Mouse (Mus musculus) lung, embryonic 14.5 days (tissue): ENCODE measurements around the gene Mtx1. TPM values are rescaled to one million over a fixed set of nuclear protein-coding genes. Genes with fewer than 3 reads are reported as not detected.
A peak's percentile ranks its signal among the peaks of the same experiment; 100 is the strongest.

Experiments
- ATAC-seq: fragments of 200-750 bp; cut with Nextera tagmentation; 2 replicates; pipeline ENCODE4 v1.8.0; 2017; ENCODE audit warnings: mild to moderate bottlenecking, moderate TSS enrichment, moderate library complexity; ENCODE audit not compliant: insufficient read depth
- DNase-seq: peaks from one replicate; pipeline ENCODE4 v3.0.0-alpha.2; 2015
- H3K27ac ChIP-seq: fragments of 300-500 bp; sonication (generic); 2 replicates; pipeline ENCODE4 v1.5.1; 2014; ENCODE audit warnings: low read depth, mild to moderate bottlenecking, moderate library complexity
- H3K27me3 ChIP-seq: fragments of 300-500 bp; sonication (generic); 2 replicates; pipeline ENCODE4 v1.6.1; 2014; ENCODE audit warnings: low read length, control low read depth; ENCODE audit not compliant: insufficient read depth
- H3K36me3 ChIP-seq: fragments of 300-500 bp; sonication (generic); 2 replicates; pipeline ENCODE4 v1.6.1; 2014; ENCODE audit warnings: control low read depth; ENCODE audit not compliant: insufficient read depth
- H3K4me1 ChIP-seq: fragments of 300-500 bp; sonication (generic); 2 replicates; pipeline ENCODE4 v1.6.1; 2014; ENCODE audit warnings: antibody characterized with exemption, control low read depth; ENCODE audit not compliant: insufficient read depth
- H3K4me2 ChIP-seq: fragments of 300-500 bp; sonication (generic); 2 replicates; pipeline ENCODE4 v1.6.1; 2014; ENCODE audit warnings: mild to moderate bottlenecking
- H3K4me3 ChIP-seq: fragments of 300-500 bp; sonication (generic); 2 replicates; pipeline ENCODE4 v1.5.1; 2014; ENCODE audit warnings: low read depth, low read length
- H3K9ac ChIP-seq: fragments of 300-500 bp; sonication (generic); 2 replicates; pipeline ENCODE4 v1.6.1; 2014
- H3K9me3 ChIP-seq: fragments of 300-500 bp; sonication (generic); 2 replicates; pipeline ENCODE4 v1.6.1; 2016; ENCODE audit warnings: low read depth, low read length, control low read depth
- CTCF ChIP-seq: IDR thresholded peaks from 2 replicates; pipeline ENCODE4 v1.5.1; 2016; ENCODE audit warnings: antibody characterized with exemption, low read depth
- WGBS: fragments of 180-500 bp; shearing (Covaris S2); extraction: QIAGEN DNeasy Blood & Tissue Kit; methylation state at CpG from one replicate; pipeline ENCODE4 v1.1.7; 2014; 5-methylcytosine and 5-hydroxymethylcytosine counted together
- polyA plus RNA-seq: library from polyadenylated mRNA; unstranded; fragments of >200 nt; fragmentation: Nextera tagmentation; extraction: Ambion mirVana; gene quantifications from 2 replicates; pipeline ENCODE4 v1.2.1, GENCODE M21; 2014

Gene Mtx1
- polyA plus RNA-seq = 193 and 212 TPM in 2 replicates

- Histone ChIP-seq H3K27ac (peak within 1 kb of the TSS; percentile 81), H3K4me3 (peak within 1 kb of the TSS; percentile 45), H3K27me3 (no peaks in the 10 kb centered on the region), H3K9me3 (no peaks in the 10 kb centered on the region), H3K9ac (peak within 1 kb of the TSS; percentile 48), H3K4me1 (peaks cover 15% of the 10 kb centered on the region; the same call in 1 of the 2 replicates), H3K4me2 (peak within 1 kb of the TSS; percentile 86), H3K36me3 (peaks cover 7% of the 10 kb centered on the region; the same call in 1 of the 2 replicates)
- 3% methylated on average over 21 of the region's 21 CpGs for WGBS
- TF ChIP-seq CTCF = no peak
- ATAC-seq (peak; percentile 18; the same call in 1 of the 2 replicates), DNase-seq (no peak)
Measured at GRCm38 (mm10) chr3:89226900-89227299, at the start of gene Mtx1. Gene Mtx1, minus strand, starts transcription at chr3:89227088.

GRCm38 (mm10) chr3:89276061-89276460 is 49.2 kb upstream of the Mtx1 start:
- H3K9me3 ChIP-seq = no peaks in the 10 kb centered on the region
- DNase-seq = no peak
- no peak overlapping the region for H3K9ac ChIP-seq
- no peak overlapping the region for H3K4me3 ChIP-seq
- H3K36me3 ChIP-seq = peaks cover 28% of the 10 kb centered on the region
- H3K4me2 ChIP-seq = no peak overlapping the region
- 88% methylated on average over 13 of the region's 13 CpGs for WGBS
- peaks cover 11% of the 10 kb centered on the region for H3K27me3 ChIP-seq
- no peak for ATAC-seq
- no peak for TF ChIP-seq CTCF
- no peak overlapping the region for H3K27ac ChIP-seq
- H3K4me1 ChIP-seq = peaks cover 11% of the 10 kb centered on the region; the same call in 1 of the 2 replicates

- ATAC-seq (no peak), DNase-seq (peak; percentile 58)
- peaks cover 43% of the 10 kb centered on the region for H3K36me3 ChIP-seq
- H3K9ac ChIP-seq = no peak overlapping the region
- no peaks in the 10 kb centered on the region for H3K9me3 ChIP-seq
- 61% methylated on average over 6 of the region's 6 CpGs for WGBS
- peaks cover 16% of the 10 kb centered on the region for H3K4me1 ChIP-seq
- H3K27ac ChIP-seq = no peak overlapping the region
- no peak overlapping the region for H3K4me2 ChIP-seq
- TF ChIP-seq CTCF = no peak
- H3K4me3 ChIP-seq = no peak overlapping the region
- no peaks in the 10 kb centered on the region for H3K27me3 ChIP-seq
Measured at GRCm38 (mm10) chr3:89271760-89272159, 44.9 kb upstream of the Mtx1 start.

GRCm38 (mm10) chr3:89270891-89271290 is 44.0 kb upstream of the Mtx1 start:
- ATAC-seq (no peak), DNase-seq (peak; percentile 21)
- Histone ChIP-seq H3K9me3 (no peaks in the 10 kb centered on the region), H3K27ac (peak overlapping the region; percentile 89), H3K4me1 (peaks cover 13% of the 10 kb centered on the region), H3K4me3 (peak overlapping the region; percentile 55), H3K4me2 (peak overlapping the region; percentile 77), H3K27me3 (no peaks in the 10 kb centered on the region), H3K9ac (peak overlapping the region; percentile 69), H3K36me3 (peaks cover 39% of the 10 kb centered on the region)
- 61% methylated on average over 6 of the region's 6 CpGs for WGBS
- no peak for TF ChIP-seq CTCF

GRCm38 (mm10) chr3:89270051-89270755 is 43.3 kb upstream of the Mtx1 start, which contains the start of gene Slc50a1:
Gene Slc50a1, minus strand, starts transcription at chr3:89270570.
- H3K4me2 ChIP-seq = peak within 1 kb of the TSS; percentile 77
- no peaks in the 10 kb centered on the region for H3K9me3 ChIP-seq
- peak within 1 kb of the TSS; percentile 89 for H3K27ac ChIP-seq
- peak within 1 kb of the TSS; percentile 55 for H3K4me3 ChIP-seq
- H3K27me3 ChIP-seq = no peaks in the 10 kb centered on the region
- WGBS = 2% methylated on average over 39 of the region's 39 CpGs
- peaks cover 13% of the 10 kb centered on the region for H3K4me1 ChIP-seq
- H3K9ac ChIP-seq = peak within 1 kb of the TSS; percentile 69
- DNase-seq (peak; percentile 87), ATAC-seq (peak; percentile 45)
- TF ChIP-seq CTCF = peak; percentile 53
- peaks cover 32% of the 10 kb centered on the region for H3K36me3 ChIP-seq

GRCm38 (mm10) chr3:89268916-89269315 is 42.0 kb upstream of the Mtx1 start:
- 60% methylated on average over 8 of the region's 8 CpGs for WGBS
- Histone ChIP-seq H3K36me3 (peaks cover 28% of the 10 kb centered on the region), H3K4me1 (peaks cover 13% of the 10 kb centered on the region), H3K27ac (peak overlapping the region; percentile 19; the same call in 1 of the 2 replicates), H3K4me2 (peak overlapping the region; percentile 77), H3K9me3 (no peaks in the 10 kb centered on the region), H3K4me3 (no peak overlapping the region; the same call in 1 of the 2 replicates), H3K27me3 (no peaks in the 10 kb centered on the region), H3K9ac (no peak overlapping the region)
- no peak for TF ChIP-seq CTCF
- ATAC-seq = no peak
- DNase-seq = no peak

GRCm38 (mm10) chr3:89266439-89266893 is 39.6 kb upstream of the Mtx1 start:
- Histone ChIP-seq H3K36me3 (peaks cover 17% of the 10 kb centered on the region), H3K9ac (peak overlapping the region; percentile 89), H3K4me2 (peak overlapping the region; percentile 87), H3K27me3 (no peaks in the 10 kb centered on the region), H3K4me1 (peaks cover 13% of the 10 kb centered on the region), H3K27ac (peak overlapping the region; percentile 69), H3K4me3 (peak overlapping the region; percentile 75), H3K9me3 (no peaks in the 10 kb centered on the region)
- no peak for TF ChIP-seq CTCF
- DNase-seq (peak; percentile 94), ATAC-seq (peak; percentile 89)
- under 1% methylated on average over 20 of the region's 20 CpGs for WGBS
